In genomic region chr13:47301070-47301469, GRCm38 (mm10) we compare ENCODE assay signal across 9 mouse cellular contexts.
DNase-seq lines count a peak whose midpoint lies in the region; ATAC-seq and TF ChIP-seq lines count a peak whose summit lies in the region.
"Had no signal": no experiment of that assay in that cellular context is flagged by ENCODE, and none has a peak within 500 bp of the region (broad histone marks: within the 10 kb centered on the region; RNA-seq: fewer than 3 reads in every experiment).

No protein-coding gene starts in this region.

- no peaks in the 10 kb centered on the region for H3K36me3 ChIP-seq in forebrain, embryonic 13.5 days (ENCODE audit: poor library complexity, severe bottlenecking)
- H3K36me3 ChIP-seq in forebrain, embryonic 12.5 days (replicated peaks) = no peaks in the 10 kb centered on the region
- no peaks in the 10 kb centered on the region for H3K36me3 ChIP-seq in midbrain, embryonic 14.5 days (ENCODE audit: control insufficient read depth, insufficient read depth, low read length)
- no peaks in the 10 kb centered on the region for H3K36me3 ChIP-seq in midbrain, embryonic 13.5 days
- no peaks in the 10 kb centered on the region for H3K36me3 ChIP-seq in hindbrain, embryonic 15.5 days
- no peaks in the 10 kb centered on the region for H3K36me3 ChIP-seq in stomach, postnatal 0 days (ENCODE audit: control insufficient read depth, insufficient read depth, low read length)
- H3K36me3 ChIP-seq: liver, embryonic 13.5 days had no signal

- no peak overlapping the region for H3K9ac ChIP-seq in forebrain, embryonic 13.5 days
- H3K9ac ChIP-seq in forebrain, embryonic 12.5 days = no peak overlapping the region
- no peak overlapping the region for H3K9ac ChIP-seq in midbrain, embryonic 14.5 days (replicated peaks; ENCODE audit: low read length)
- no peak overlapping the region for H3K9ac ChIP-seq in midbrain, embryonic 13.5 days (replicated peaks)
- no peak overlapping the region for H3K9ac ChIP-seq in hindbrain, embryonic 15.5 days
- no peak overlapping the region for H3K9ac ChIP-seq in stomach, postnatal 0 days (ENCODE audit: low read length)
- H3K9ac ChIP-seq: liver, embryonic 13.5 days had no signal

- H3K9me3 ChIP-seq in forebrain, embryonic 13.5 days (replicated peaks) = no peaks in the 10 kb centered on the region
- no peaks in the 10 kb centered on the region for H3K9me3 ChIP-seq in forebrain, embryonic 12.5 days
- 0 out of 2 replicates have a peak, but pooled peaks cover 3% of the 10 kb centered on the region for H3K9me3 ChIP-seq in midbrain, embryonic 14.5 days (ENCODE audit: control insufficient read depth, low read length)
- no peaks in the 10 kb centered on the region for H3K9me3 ChIP-seq in midbrain, embryonic 13.5 days
- no peaks in the 10 kb centered on the region for H3K9me3 ChIP-seq in hindbrain, embryonic 15.5 days
- H3K9me3 ChIP-seq in stomach, postnatal 0 days (ENCODE audit: control insufficient read depth, low read length) = no peaks in the 10 kb centered on the region
- H3K9me3 ChIP-seq: liver, embryonic 13.5 days had no signal

- peak; percentile 75 for TF ChIP-seq CTCF in stomach, postnatal 0 days (IDR thresholded peaks at IDR 0.05; ENCODE audit: low read depth)

- no peaks in the 10 kb centered on the region for H3K27me3 ChIP-seq in forebrain, embryonic 13.5 days
- H3K27me3 ChIP-seq in forebrain, embryonic 12.5 days = no peaks in the 10 kb centered on the region
- H3K27me3 ChIP-seq in midbrain, embryonic 14.5 days (ENCODE audit: control insufficient read depth, insufficient read depth, low read length) = no peaks in the 10 kb centered on the region
- H3K27me3 ChIP-seq in midbrain, embryonic 13.5 days = no peaks in the 10 kb centered on the region
- H3K27me3 ChIP-seq in hindbrain, embryonic 15.5 days = no peaks in the 10 kb centered on the region
- H3K27me3 ChIP-seq in stomach, postnatal 0 days (ENCODE audit: control insufficient read depth, insufficient read depth, low read length) = no peaks in the 10 kb centered on the region
- H3K27me3 ChIP-seq: liver, embryonic 13.5 days had no signal

- ATAC-seq in forebrain, embryonic 13.5 days = peak; percentile 45; the same call in 1 of the 2 replicates
- ATAC-seq in forebrain, embryonic 12.5 days (ENCODE audit: low FRiP score) = no peak
- ATAC-seq in midbrain, embryonic 14.5 days (ENCODE audit: low FRiP score, low TSS enrichment) = no peak
- no peak for ATAC-seq in midbrain, embryonic 13.5 days
- 0 out of 2 replicates have a peak, but pooled peaks have one; percentile 23 for ATAC-seq in hindbrain, embryonic 15.5 days (ENCODE audit: low FRiP score, low read depth)
- ATAC-seq in stomach, postnatal 0 days (ENCODE audit: low FRiP score, low TSS enrichment) = no peak

- H3K4me3 ChIP-seq in forebrain, embryonic 13.5 days = no peak overlapping the region
- H3K4me3 ChIP-seq in forebrain, embryonic 12.5 days (replicated peaks) = no peak overlapping the region
- no peak overlapping the region for H3K4me3 ChIP-seq in midbrain, embryonic 14.5 days (replicated peaks; ENCODE audit: low read depth, low read length)
- H3K4me3 ChIP-seq in midbrain, embryonic 13.5 days (replicated peaks) = no peak overlapping the region
- no peak overlapping the region for H3K4me3 ChIP-seq in hindbrain, embryonic 15.5 days
- no peak overlapping the region for H3K4me3 ChIP-seq in stomach, postnatal 0 days (ENCODE audit: low read depth, low read length)
- H3K4me3 ChIP-seq: liver, embryonic 13.5 days had no signal

- no peak overlapping the region for H3K4me2 ChIP-seq in forebrain, embryonic 13.5 days
- no peak overlapping the region for H3K4me2 ChIP-seq in forebrain, embryonic 12.5 days
- no peak overlapping the region for H3K4me2 ChIP-seq in midbrain, embryonic 14.5 days (ENCODE audit: low read length)
- H3K4me2 ChIP-seq in midbrain, embryonic 13.5 days (replicated peaks) = no peak overlapping the region
- no peak overlapping the region for H3K4me2 ChIP-seq in hindbrain, embryonic 15.5 days
- no peak overlapping the region for H3K4me2 ChIP-seq in stomach, postnatal 0 days (replicated peaks; ENCODE audit: low read depth)
- H3K4me2 ChIP-seq: liver, embryonic 13.5 days had no signal

- no peak overlapping the region for H3K27ac ChIP-seq in forebrain, embryonic 13.5 days
- no peak overlapping the region for H3K27ac ChIP-seq in forebrain, embryonic 12.5 days
- H3K27ac ChIP-seq in midbrain, embryonic 14.5 days (replicated peaks; ENCODE audit: low read depth, low read length) = no peak overlapping the region
- H3K27ac ChIP-seq in midbrain, embryonic 13.5 days = no peak overlapping the region; the same call in 1 of the 2 replicates
- no peak overlapping the region for H3K27ac ChIP-seq in hindbrain, embryonic 15.5 days (replicated peaks)
- no peak overlapping the region for H3K27ac ChIP-seq in stomach, postnatal 0 days (replicated peaks)
- H3K27ac ChIP-seq: liver, embryonic 13.5 days had no signal

- H3K4me1 ChIP-seq in forebrain, embryonic 13.5 days = peaks cover 12% of the 10 kb centered on the region; the same call in 1 of the 2 replicates
- peaks cover 5% of the 10 kb centered on the region for H3K4me1 ChIP-seq in forebrain, embryonic 12.5 days
- H3K4me1 ChIP-seq in midbrain, embryonic 14.5 days (ENCODE audit: control insufficient read depth, insufficient read depth, low read length) = no peaks in the 10 kb centered on the region
- peaks cover 4% of the 10 kb centered on the region; the same call in 1 of the 2 replicates for H3K4me1 ChIP-seq in midbrain, embryonic 13.5 days (replicated peaks)
- no peaks in the 10 kb centered on the region for H3K4me1 ChIP-seq in hindbrain, embryonic 15.5 days (replicated peaks)
- no peaks in the 10 kb centered on the region for H3K4me1 ChIP-seq in stomach, postnatal 0 days (replicated peaks; ENCODE audit: control insufficient read depth, insufficient read depth)
- H3K4me1 ChIP-seq: liver, embryonic 13.5 days had no signal

- peak; percentile 85 for DNase-seq in midbrain, embryonic 14.5 days
- DNase-seq in stomach, postnatal 0 days (ENCODE audit: low spot score) = no peak
- no peak for DNase-seq in ovary, adult 18-20 months (ENCODE audit: low spot score)
- no peak for DNase-seq in spleen, postnatal 36 days (ENCODE audit: low spot score in 2 of 2)
- DNase-seq: liver, embryonic 13.5 days had no signal

- no peak for TF ChIP-seq EP300 in stomach, postnatal 0 days (optimal IDR thresholded peaks at IDR 0.05)

- WGBS in forebrain, embryonic 13.5 days = 55% methylated on average over 3 of the region's 3 CpGs
- WGBS in forebrain, embryonic 12.5 days = 56% methylated on average over 3 of the region's 3 CpGs
- WGBS in midbrain, embryonic 14.5 days = 63% methylated on average over 3 of the region's 3 CpGs
- 59% methylated on average over 3 of the region's 3 CpGs for WGBS in midbrain, embryonic 13.5 days
- 58% methylated on average over 3 of the region's 3 CpGs for WGBS in hindbrain, embryonic 15.5 days
- WGBS in stomach, postnatal 0 days = 53% methylated on average over 3 of the region's 3 CpGs

Comparison
In these comparisons a context has a peak if more than half of its experiments do, and no peak if none do; other contexts are left out.
1. ATAC-seq: peak in forebrain, embryonic 13.5 days (single experiment) and hindbrain, embryonic 15.5 days (single experiment); none in forebrain, embryonic 12.5 days (single experiment), midbrain, embryonic 14.5 days (single experiment), midbrain, embryonic 13.5 days (single experiment) and stomach, postnatal 0 days (single experiment).